Mouse (Mus musculus) spleen, postnatal 10 days (tissue): Measurements from ENCODE around the gene Litaf.

Experiments
- DNase-seq, 2 experiments: peaks; one replicate each; pipeline ENCODE4 v3.0.0; 2021 to 2022; ENCODE audit warnings: low spot score in 2 of 2

Gene Litaf

GRCm38 (mm10) chr16:10916271-10916670, 149.7 kb downstream of the Litaf start:
- no peak for DNase-seq

- DNase-seq, result no peak
These were observed 150.9 kb downstream of the Litaf start for GRCm38 (mm10) chr16:10915066-10915465.

- DNase-seq, result no peak
These were observed 154.9 kb downstream of the Litaf start for GRCm38 (mm10) chr16:10911061-10911460.

GRCm38 (mm10) chr16:10910541-10910940, 155.4 kb downstream of the Litaf start:
- DNase-seq, result no peak
